Mouse (Mus musculus): ENCODE measurements around the gene Vangl2. TPM values are rescaled to one million over a fixed set of nuclear protein-coding genes. Genes with fewer than 3 reads are reported as not detected.
A peak's percentile ranks its signal among the peaks of the same experiment; 100 is the strongest.

The Vangl2 gene
- 10 to 100 TPM; 14.8 to 16.0 TPM for total RNA-seq (2021)

DNA sequence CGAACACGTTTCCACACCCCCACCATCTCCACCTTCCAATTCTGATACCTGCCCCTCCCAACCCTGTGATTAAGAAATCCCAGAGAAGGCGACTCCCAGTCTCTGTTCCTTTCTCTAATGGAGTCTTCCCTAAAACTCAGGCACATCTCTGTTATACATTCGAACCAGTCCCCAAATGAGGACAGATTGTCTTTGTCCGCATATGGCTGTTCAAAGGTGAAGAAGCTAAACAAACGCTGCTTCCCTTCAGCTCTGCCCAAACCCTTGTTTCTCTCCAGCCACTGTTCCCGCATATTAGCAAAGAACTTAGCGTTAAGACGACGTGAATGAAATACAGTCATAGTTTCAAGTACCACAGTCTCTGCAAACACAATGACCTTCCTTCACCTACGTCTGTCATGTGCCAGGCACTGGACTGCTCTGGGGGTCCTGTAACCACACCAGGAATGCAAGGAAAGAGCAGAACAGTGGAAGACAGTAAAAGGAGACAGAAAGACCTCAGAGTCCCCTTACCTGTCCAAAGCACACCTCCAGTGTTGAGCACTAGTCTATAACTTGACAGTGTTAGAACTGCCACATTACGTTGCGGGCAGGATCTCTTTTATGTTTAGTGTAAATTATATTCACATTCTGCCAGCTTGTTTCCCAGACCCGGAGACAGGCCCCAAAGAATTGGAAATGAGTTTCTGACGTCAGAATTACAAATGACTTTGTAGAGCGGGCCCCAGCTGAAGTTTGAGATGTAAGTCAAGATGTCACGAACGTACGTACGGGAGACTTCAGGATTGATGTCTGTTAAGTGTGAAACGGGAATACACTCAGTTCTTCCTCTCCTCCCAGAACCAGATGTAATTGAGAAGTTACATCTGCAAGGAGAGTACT lies at the start of gene Vangl2:
Vangl2 (minus strand) TSS at position 51 of the 882 bp plus-strand sequence.
- DNase-seq: no peak

DNA sequence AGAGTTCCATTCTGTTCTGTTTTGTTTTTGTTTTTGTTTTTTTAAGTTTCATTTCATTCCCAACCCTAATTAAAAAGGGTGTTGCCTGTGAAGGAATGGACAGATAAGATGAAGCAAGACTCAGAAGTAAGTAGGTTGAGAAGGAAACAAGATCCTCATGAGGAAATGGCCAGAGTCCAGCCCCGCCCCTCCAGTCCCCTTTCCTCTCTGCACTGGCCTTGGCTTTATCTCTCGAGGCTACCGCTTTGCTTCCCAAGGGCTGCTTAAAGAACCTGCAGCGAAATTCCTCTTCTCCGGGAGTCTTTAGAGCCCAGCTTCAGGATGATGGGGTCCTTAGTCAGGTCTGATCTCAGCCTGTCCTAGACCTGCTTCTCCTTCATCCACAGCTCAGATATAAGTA lies 49.7 kb upstream of the Vangl2 start:
- DNase-seq: no peak

DNA sequence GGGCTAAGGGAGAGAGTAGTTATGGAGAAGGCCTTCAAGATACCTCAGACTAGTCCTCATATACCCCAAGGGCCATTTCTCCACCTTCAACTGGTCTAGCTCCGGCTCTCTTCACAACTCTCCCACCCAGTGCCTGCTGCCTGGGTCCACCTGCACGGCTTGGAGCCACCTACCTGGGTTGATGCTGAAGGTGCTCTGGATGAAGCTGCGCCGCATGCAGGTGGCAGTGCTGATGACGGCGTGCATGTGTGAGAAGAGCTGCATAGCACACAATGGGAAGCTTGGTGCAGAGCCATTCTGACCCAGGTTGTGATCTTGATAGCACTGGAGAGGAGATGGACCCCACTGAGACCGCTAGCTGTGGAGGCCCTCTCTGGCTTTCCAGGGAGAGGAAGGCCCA lies 44.4 kb upstream of the Vangl2 start:
- no peak for DNase-seq

DNA sequence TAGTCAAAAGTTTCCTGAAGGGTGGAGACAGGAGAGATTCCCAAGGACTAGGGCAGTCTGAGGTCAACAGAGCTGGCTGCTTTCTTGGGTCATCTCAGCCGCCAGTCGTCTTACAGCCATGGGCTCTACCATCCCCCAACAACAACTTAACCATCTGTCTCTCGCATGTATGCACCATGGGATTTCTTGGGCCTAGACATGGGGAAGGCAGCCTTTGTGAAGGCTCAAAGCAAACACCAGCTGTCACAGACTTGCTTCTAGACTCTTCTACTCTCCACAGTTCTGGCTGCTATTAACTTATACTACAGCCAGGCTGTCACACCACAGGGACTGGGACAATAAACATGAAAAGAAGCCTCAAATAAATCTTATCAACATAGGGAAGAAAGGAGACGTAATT lies 43.3 kb upstream of the Vangl2 start:
- DNase-seq: no peak

DNA sequence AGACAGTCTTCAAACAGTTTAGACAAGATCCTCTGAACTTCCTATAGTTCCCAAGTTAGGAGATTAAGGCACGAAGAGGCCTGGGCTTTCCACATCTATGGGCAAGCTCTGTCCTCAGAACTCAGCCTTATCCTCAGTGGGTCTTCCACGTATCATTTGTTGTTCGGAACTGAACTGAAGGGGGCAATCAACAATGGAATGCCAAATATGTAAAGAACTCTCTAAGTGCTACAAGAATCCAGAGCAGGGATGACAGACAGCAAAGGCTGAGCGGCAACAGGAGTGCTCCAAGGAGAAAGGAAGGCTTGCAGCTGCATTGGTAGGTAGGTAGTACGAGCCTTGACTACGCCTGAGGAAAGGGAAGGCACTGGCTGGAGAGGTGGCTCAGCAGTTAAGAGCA lies 42.0 kb upstream of the Vangl2 start:
- no peak for DNase-seq

DNA sequence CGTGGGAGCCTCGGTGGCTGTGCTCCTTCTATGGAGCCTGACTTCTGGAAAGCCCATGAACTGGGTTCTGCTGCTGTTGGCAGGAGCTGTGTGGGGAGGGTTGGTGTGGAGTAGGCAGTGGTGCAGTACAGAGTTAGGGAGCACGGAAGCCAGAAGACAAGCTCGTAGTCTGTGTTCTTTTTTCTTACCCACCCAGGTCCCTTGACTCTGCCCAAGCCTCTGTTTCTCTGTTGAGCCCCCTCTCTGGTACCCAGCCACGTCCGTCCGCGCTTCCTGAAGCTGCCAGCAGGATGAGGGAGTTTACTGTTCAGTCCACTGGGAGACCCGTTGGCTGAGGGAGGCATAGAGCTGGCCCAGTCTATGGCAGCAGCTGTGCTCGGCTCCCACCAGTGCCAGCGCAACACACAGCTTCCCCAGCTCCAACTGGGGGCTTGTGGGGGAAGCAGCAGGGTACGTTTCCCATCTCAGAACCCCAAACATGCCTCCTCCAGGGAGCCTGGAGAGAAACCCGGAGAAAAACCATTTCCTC lies 36.4 kb upstream of the Vangl2 start:
- peak; percentile 33 to 56 for DNase-seq

DNA sequence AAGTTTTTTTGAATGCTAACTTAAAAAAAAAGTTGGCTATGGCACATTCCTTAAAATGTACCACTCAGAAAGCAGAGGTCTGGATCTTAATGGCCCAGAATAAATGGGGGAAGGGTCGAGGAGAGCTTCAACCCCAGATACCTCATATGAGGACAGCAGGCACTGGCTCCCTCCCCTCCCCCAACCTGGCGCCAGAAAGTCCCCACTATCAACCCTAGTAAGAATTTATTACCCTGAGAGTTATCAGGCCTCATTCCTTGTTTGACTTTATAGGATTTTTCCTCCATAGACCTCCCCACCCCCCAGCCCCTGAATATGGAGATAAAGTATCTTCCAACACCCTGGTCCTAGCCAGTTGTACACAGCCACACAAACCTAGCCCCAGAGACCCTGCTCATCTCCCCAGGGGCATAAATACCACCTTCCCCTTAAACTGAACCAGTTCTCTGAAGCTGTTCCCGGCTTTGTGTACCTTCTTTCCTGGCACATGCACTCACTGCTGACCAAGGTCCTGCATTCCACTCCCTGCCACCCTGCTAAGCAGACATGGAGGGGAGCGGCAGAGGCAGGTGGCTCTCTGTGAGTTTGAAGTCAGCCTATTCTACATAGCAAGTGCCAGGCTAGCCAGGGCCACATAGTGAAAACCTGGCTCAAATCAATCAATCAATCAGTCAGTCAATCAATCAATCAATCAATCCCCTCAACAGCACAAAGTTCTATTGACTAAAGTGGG lies 35.2 kb upstream of the Vangl2 start:
- DNase-seq: no peak

DNA sequence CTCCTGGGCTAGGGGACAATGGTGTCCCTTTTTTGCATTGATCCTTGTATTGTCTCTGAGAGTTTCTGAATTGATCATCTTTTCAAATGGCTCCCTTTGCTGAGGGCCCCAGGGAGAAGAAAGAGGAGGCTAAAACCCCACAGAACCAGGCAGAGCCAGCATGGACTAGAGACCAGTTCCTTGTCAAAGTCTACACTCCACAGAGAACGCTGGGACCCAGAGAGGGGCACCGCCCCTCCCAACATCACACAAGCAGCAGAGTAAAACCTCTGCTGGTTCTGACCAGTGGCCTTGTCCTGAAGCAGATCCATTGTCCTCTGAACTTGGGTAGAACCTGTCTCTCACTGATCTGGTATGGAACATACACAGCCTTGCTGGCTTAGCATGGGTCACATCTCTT lies 33.9 kb upstream of the Vangl2 start:
- DNase-seq: no peak

DNA sequence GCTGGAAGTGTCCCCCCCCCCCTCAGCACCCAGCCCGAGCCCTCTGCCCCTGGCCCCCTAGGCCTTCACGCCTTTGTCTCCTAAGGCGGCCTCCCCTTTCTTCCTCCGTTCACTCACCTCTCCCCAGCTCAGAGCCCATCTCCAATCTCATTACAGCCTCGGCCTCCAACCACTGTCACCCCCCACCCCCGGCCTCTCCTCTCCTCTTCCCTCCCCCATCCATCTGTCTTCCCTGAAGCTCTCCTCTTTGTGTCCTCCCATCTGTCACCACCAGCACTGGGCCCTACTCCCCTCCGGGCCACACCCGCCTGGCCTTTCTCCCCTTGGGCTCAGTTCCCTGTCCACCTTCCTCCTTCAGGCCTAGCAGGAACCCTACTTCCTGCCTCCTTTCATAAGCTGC lies 33.0 kb upstream of the Vangl2 start:
- no peak for DNase-seq

DNA sequence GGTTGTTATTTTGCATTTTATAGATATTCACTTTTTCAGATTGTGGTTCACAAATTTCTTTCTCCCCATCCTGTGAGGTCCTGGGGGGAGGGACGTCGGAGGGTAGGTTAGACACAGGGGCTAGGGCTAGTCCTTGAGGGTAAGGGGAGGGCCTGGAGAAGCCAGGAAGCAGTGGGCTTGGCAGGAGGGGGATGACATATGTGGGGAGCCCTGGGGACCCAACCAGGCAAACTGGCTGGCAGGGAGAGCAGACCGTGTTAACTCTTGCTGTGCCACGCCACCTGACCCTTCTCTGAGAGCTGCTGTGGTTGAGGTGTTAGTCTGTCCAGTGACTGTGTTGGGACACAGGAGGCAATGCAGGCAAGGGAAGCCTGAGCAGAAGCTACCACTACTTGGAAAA lies 32.4 kb upstream of the Vangl2 start:
- no peak for DNase-seq

DNA sequence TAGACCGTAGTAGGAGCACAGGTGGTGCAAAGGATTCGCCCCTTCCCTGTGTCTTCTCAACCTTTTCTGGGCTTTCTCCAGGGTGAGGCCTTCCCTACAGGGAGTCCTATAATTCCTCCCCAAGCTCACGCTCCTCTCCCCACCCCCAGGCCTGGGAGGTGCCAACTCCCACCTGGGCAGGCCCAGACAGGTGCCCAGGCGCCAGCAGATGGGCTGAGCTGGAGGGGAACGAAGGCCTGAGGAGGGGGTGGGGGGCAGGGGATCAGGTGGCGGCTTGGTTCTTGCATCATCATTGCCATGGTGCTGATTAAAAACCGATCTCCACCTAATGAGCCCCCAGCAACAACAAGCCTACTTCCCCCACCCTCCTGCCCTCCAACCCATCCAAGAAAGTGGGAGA lies 30.6 kb upstream of the Vangl2 start:
- no peak for DNase-seq

DNA sequence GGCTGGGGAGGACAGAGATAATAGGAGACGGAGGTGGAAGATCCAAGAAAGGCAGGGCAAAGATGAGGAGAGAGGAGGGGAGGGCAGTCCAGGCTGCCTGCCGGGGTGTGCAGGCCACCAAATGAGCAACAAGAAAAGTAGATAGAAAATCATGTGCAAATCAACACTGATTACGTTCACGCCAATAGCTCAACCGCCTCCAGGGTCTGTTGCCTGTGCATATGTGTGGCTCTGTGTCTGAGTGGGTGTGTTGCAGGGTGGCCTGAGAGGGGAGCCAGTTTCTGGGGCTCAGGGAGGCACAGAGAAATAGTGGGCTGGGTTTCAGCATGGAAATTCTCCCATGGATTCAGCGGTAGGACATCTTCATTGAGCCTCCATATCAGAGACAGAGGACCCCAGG lies 30.1 kb upstream of the Vangl2 start:
- DNase-seq: no peak

DNA sequence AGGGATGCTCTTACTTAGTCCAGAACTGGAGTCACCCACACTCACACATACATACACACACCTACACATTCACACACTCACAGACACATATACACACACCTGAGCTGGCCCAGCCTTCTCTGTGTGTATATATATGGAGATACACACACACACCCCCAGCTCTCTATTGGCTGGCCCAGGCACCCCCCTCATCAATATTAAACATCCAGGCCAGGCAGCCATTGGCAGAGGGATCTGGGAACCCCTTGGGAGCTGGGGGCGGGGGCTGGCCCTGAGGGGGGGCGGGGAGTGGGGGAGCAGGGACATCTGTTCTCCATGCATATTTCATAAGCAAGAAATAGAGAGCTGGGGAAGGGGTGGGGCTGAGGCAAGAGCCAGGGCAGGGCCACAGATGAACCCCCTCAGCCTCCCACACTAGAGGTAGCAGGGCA lies 29.3 kb upstream of the Vangl2 start, which contains the start of gene Nhlh1:
Nhlh1 (minus strand) TSS at position 83 of the 431 bp plus-strand sequence.
- DNase-seq: no peak

DNA sequence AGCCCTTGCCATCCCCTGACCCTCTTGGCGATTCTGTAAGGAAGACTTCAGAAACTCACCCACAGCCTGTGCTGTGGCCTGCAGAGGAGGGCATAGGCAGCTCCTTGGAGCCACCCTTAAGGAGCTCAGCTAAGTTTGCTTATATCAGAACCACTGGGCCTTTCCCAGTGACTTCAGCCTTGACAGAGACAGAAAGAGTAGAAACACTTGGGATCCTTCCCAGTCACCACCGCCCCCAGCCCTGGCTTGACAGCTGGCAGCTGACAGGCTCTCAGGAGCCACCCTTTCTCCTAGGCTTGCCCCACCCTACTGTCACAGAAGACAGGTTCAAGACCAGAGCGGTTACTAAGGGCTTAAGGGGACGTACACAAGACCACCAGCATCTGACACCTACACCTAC lies 28.0 kb upstream of the Vangl2 start:
- no peak for DNase-seq

DNA sequence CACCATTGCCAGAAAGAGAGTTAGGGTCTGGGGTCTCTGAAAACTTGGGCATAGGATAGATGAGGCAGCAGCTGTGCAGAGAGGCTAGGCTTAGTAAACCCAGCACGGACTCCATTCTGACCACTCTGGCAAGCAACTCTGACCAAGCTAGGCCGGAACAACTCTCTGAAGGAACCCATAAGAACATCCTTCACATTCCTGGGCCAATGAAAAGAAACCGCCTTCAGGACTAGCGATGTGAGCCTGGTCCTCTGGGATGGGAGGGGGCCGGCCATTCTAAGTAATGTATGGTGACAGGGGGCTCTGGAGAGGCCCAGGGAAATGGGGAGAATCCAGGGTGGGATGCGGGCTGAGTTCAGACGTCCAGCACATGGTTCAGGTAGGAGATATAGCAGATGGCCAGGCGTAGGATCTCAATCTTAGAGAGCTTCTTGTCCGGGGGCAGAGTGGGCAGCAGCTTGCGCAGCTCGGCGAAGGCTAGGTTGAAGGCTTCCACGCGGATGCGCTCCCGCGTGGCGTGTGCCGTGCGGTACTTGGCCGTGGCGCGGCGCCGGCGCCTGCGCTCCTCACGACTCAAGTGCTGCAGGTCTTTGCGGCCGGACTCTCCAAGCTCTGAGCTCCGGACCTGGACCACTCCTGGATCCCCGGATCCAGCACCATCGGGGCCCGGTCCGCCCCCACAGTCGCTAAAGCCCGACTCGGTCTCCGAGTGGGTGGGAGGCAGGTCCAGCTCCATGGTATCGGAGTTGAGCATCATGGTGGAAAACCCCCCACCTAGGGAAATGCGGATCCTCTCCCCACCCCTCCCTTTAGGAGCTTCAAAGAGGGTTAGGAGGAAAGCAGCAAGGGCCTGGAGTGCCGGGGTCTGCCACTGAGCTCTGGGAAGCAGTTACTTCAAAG lies 25.5 kb upstream of the Vangl2 start:
- no peak for DNase-seq

DNA sequence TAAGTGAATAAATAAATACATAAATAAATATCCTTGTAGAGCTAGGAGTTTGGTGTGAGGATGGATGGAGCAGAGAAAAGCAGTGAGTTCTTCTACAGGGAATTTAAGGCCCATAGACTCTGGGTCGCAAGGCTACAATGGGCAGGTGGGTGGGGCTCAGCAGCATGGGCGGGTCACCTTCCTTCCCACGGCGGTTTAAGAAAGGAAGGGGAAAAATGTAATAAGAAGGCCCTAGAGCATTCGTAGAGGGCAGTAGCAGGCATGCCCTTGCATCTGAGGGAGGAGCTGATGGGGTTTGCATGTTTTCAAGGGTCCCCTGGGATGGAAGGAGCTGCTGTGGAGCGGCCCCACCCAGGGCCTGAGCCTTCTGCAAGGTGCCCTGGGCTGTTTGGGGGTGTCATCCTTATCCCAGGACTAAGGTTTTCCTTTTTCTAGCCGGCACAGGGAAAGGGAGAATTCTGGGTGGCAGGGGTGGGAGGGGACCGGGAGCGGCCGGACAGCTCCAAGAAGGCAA lies 24.6 kb upstream of the Vangl2 start:
- DNase-seq: no peak

DNA sequence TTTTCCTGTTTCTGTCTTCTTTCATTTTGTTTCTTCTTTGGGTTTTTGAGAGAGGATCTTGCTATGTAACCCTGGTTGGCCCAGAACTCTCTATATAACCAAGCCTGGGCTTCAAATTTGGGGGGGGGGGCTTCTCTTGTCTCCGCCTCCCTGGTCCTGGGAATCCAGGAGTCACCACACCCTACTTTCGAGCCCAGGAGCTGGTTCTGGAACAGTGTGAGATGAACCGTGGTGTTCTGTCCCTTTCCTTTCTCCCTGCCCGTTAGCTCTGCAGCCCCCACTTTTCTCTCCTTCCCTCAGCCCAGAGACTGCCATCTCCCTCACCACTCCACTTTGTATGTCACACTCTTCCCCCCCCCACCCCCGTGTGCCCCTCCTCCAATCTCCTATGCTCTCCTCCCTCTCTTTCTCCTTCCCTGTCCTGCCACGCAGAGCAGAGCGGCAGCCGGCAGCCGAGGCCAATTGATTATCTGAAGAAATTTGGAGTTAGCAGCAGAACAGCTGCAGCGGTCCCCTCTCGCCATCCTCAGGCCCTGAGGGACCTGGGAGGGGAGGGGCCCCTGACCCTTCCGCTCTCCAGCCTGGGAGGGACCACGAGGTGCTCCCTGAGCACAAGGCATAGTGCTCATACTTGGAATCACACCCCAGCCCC lies 21.0 kb upstream of the Vangl2 start:
- DNase-seq: no peak

DNA sequence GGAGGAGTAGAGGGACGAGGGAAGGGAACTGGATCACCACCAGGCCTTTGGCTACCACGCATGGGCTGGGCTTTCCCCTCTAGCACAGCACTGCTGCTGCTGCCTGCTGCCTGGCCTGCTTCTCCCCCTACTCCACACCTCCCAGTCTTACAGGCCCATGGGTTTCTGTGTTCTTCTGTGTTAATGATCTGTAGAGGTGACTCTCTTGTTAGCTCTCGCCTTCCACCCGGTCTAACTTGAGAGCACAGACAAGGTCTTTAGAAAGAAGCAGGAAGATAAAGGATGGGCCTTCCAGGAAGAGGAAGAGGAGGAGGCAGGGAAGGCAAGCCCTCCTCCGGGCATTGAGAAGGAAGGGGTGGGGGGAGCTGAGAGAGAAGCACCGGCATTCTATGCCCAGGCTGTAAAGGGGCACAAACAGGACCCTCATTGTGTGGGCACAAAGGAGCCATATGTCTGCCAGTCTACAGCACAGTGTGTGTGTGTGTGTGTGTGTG lies 20.0 kb upstream of the Vangl2 start:
- no peak for DNase-seq

DNA sequence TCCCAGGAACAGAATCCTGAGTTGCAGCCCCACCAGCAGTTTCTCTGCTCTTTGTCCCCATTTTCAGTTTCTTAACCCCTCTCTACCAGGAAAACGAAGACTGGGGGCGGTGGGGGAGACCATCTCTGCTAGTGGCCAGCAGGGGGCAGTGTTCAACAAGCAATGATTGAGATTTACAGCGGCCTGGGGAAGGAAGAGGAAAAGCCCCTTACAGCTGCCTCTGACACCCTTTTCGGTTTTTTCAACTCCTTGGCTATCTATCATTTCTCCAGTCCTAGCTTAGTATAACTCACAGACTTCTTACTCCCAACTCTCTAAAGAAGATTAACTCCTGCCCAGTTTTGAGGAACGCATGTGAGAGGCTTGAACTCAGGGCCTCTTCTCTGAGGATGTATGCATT lies 18.7 kb upstream of the Vangl2 start:
- DNase-seq: peak; percentile 54 to 66

DNA sequence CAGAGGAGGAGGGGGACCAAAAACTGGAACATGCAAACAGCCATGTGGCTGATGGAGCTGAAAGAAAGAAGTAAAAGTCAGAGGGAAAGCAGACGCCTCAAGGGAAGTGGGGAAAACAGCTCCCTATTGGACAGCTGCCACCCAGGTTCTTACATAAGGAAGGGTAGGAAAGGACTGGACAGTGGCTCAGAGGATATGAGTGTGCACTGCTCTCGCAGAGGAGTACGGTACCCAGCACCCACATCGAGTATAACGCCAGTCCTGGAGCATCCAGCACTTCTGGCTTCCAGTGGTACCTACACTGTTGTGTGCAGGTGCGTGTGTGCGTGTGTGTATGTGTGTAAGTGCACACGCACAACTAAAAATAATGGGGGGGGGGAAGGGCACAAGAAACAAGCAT lies 18.2 kb upstream of the Vangl2 start:
- no peak for DNase-seq

DNA sequence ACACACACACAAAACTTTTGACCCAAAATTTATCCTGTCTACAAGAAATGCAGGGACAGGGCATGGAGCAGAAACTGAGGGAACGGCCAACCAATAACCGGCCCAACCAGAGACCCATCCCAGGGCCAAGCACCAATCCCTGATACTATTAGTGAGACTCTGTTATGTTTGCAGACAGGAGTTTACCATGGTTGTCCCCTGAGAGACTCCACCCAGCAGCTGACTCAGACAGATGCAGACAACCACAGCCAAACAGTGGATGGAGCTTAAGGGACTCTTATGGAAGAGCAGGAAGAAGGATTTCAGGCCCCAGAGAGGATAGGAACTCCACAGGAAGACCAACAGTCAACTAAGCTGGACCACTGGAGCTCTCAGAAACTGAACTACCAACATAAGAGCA lies 1.7 kb upstream of the Vangl2 start:
- DNase-seq: no peak

DNA sequence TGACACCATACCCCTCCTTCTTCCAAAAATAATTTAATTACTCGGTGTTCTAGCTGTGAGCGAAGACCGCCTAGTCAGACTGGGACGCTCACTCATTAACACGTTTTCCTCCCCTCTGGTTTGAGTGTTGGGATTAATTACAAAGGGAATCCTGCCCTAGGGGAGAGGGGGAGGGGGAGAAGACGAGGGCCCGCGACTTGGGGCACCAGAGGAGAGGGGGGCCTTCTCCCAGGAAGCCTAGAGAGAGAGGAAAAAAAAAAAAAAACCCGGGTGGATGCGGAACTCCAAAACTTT lies 488 bp downstream of the Vangl2 start:
- no peak for DNase-seq

All from layer of hippocampus, postnatal 36 days (tissue).